Mouse (Mus musculus) forebrain, embryonic 12.5 days (tissue): ENCODE measurements around the gene Paip2b. TPM values are rescaled to one million over a fixed set of nuclear protein-coding genes. Genes with fewer than 3 reads are reported as not detected.
A peak's percentile ranks its signal among the peaks of the same experiment; 100 is the strongest.

Experiments used
- ATAC-seq: fragments of 200-750 bp; cut with Nextera tagmentation; 2 replicates; pipeline ENCODE4 v1.8.0; 2017; ENCODE audit warnings: moderate TSS enrichment; ENCODE audit not compliant: low FRiP score
- H3K27ac ChIP-seq: fragments of 300-500 bp; sonication (generic); 2 replicates; pipeline ENCODE4 v1.5.1; 2016; ENCODE audit warnings: mild to moderate bottlenecking
- H3K27me3 ChIP-seq: fragments of 300-500 bp; sonication (generic); 2 replicates; pipeline ENCODE4 v1.6.1; 2016; ENCODE audit warnings: mild to moderate bottlenecking
- H3K36me3 ChIP-seq: fragments of 300-500 bp; sonication (generic); replicated peaks from 2 replicates; pipeline ENCODE4 v1.6.1; 2016; ENCODE audit warnings: mild to moderate bottlenecking
- H3K4me1 ChIP-seq: fragments of 300-500 bp; sonication (generic); 2 replicates; pipeline ENCODE4 v1.6.1; 2016
- H3K4me2 ChIP-seq: fragments of 300-500 bp; sonication (generic); 2 replicates; pipeline ENCODE4 v1.6.1; 2016; ENCODE audit warnings: mild to moderate bottlenecking, moderate library complexity
- H3K4me3 ChIP-seq: fragments of 300-500 bp; sonication (generic); replicated peaks from 2 replicates; pipeline ENCODE4 v1.5.1; 2016; ENCODE audit warnings: mild to moderate bottlenecking
- H3K9ac ChIP-seq: fragments of 300-500 bp; sonication (generic); 2 replicates; pipeline ENCODE4 v1.6.1; 2016; ENCODE audit warnings: mild to moderate bottlenecking
- H3K9me3 ChIP-seq: fragments of 300-500 bp; sonication (generic); 2 replicates; pipeline ENCODE4 v1.6.1; 2016
- WGBS: fragments of 180-500 bp; shearing (Covaris S2); methylation state at CpG from one replicate; pipeline ENCODE4 v1.1.7; 2016; 5-methylcytosine and 5-hydroxymethylcytosine counted together
- polyA plus RNA-seq: library from polyadenylated mRNA; unstranded; fragments of >200 nt; fragmentation: Nextera tagmentation; extraction: Ambion mirVana; gene quantifications from 2 replicates; pipeline ENCODE4 v1.2.1, GENCODE M21; 2016

The Paip2b gene
- 25.0 and 33.7 TPM in 2 replicates for polyA plus RNA-seq

- Histone ChIP-seq H3K27ac (peak within 1 kb of the TSS; percentile 87), H3K9me3 (no peaks in the 10 kb centered on the region), H3K4me3 (peak within 1 kb of the TSS; percentile 74), H3K4me2 (peak within 1 kb of the TSS; percentile 69), H3K27me3 (no peaks in the 10 kb centered on the region), H3K4me1 (peaks cover 20% of the 10 kb centered on the region), H3K9ac (peak within 1 kb of the TSS; percentile 82), H3K36me3 (peaks cover 6% of the 10 kb centered on the region; the same call in 1 of the 2 replicates)
- ATAC-seq, result peak; percentile 98
- under 1% methylated on average over 37 of the region's 37 CpGs for WGBS
These were observed at the start of gene Paip2b for GRCm38 (mm10) chr6:83831606-83832123. Gene Paip2b (minus strand): TSS chr6:83831741.

- Histone ChIP-seq H3K4me2 (0 out of 2 replicates have a peak overlapping the region, but pooled peaks have one; percentile 4), H3K4me1 (peaks cover 3% of the 10 kb centered on the region; the same call in 1 of the 2 replicates), H3K36me3 (no peaks in the 10 kb centered on the region), H3K27me3 (no peaks in the 10 kb centered on the region), H3K27ac (no peak overlapping the region), H3K9ac (no peak overlapping the region), H3K4me3 (no peak overlapping the region), H3K9me3 (no peaks in the 10 kb centered on the region)
- WGBS, result 3% methylated on average over 4 of the region's 4 CpGs
- ATAC-seq, result no peak
These were observed 48.3 kb upstream of the Paip2b start for GRCm38 (mm10) chr6:83879815-83880214.

- WGBS, result 1% methylated on average over 19 of the region's 19 CpGs
- Histone ChIP-seq H3K4me1 (peaks cover 10% of the 10 kb centered on the region), H3K4me2 (peak overlapping the region; percentile 99), H3K27ac (0 out of 2 replicates have a peak overlapping the region, but pooled peaks have one; percentile 36), H3K36me3 (no peaks in the 10 kb centered on the region), H3K9me3 (no peaks in the 10 kb centered on the region), H3K27me3 (peaks cover 10% of the 10 kb centered on the region), H3K9ac (peak overlapping the region; percentile 64), H3K4me3 (peak overlapping the region; percentile 62)
- ATAC-seq, result peak; percentile 49
These were observed 36.4 kb upstream of the Paip2b start for GRCm38 (mm10) chr6:83867598-83868585.

GRCm38 (mm10) chr6:83866954-83867597 is 35.5 kb upstream of the Paip2b start, which contains the start of gene Zfp638:
Gene Zfp638 (plus strand): TSS chr6:83867109.
- peak within 1 kb of the TSS; percentile 64 for H3K9ac ChIP-seq
- 0 out of 2 replicates have a peak within 1 kb of the TSS, but pooled peaks have one; percentile 36 for H3K27ac ChIP-seq
- H3K27me3 ChIP-seq, result peaks cover 10% of the 10 kb centered on the region
- H3K36me3 ChIP-seq, result no peaks in the 10 kb centered on the region
- peaks cover 10% of the 10 kb centered on the region for H3K4me1 ChIP-seq
- H3K4me2 ChIP-seq, result peak within 1 kb of the TSS; percentile 99
- peak within 1 kb of the TSS; percentile 62 for H3K4me3 ChIP-seq
- peak; percentile 97 for ATAC-seq
- under 1% methylated on average over 50 of the region's 50 CpGs for WGBS
- no peaks in the 10 kb centered on the region for H3K9me3 ChIP-seq

DNA sequence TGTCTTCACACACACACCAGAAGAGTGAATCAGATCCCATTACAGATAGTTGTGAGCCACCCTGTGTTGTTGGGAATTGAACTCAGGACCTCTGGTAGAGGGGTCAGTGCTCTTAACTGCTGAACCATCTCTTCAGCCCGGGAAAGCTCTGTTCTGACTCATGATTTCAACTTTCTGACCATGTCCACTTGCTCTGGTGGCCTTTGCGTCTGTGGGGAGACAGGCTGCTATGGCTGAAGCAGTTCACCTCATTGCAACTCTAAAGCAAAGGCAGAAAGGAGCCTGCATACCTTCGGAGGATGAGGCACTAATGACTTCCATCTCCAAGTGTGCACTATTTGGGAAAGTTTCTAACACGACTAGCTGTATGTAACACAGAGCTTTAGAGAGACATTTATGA is 34.9 kb upstream of the Paip2b start:
- Histone ChIP-seq H3K9ac (no peak overlapping the region), H3K36me3 (no peaks in the 10 kb centered on the region), H3K4me3 (no peak overlapping the region), H3K27ac (no peak overlapping the region), H3K9me3 (no peaks in the 10 kb centered on the region), H3K27me3 (peaks cover 10% of the 10 kb centered on the region), H3K4me1 (peaks cover 10% of the 10 kb centered on the region), H3K4me2 (peak overlapping the region; percentile 99)
- 0 out of 2 replicates have a peak, but pooled peaks have one; percentile 1 for ATAC-seq
- 44% methylated on average over 4 of the region's 4 CpGs for WGBS

- Histone ChIP-seq H3K4me1 (peaks cover 10% of the 10 kb centered on the region), H3K36me3 (no peaks in the 10 kb centered on the region), H3K4me3 (no peak overlapping the region), H3K27ac (no peak overlapping the region), H3K9me3 (no peaks in the 10 kb centered on the region), H3K27me3 (peaks cover 5% of the 10 kb centered on the region; the same call in 1 of the 2 replicates), H3K4me2 (no peak overlapping the region), H3K9ac (no peak overlapping the region)
- 77% methylated on average over 4 of the region's 4 CpGs for WGBS
- no peak for ATAC-seq
These were observed 32.0 kb upstream of the Paip2b start for GRCm38 (mm10) chr6:83863538-83863937.

- ATAC-seq, result no peak
- Histone ChIP-seq H3K27ac (no peak overlapping the region), H3K4me3 (no peak overlapping the region), H3K4me2 (no peak overlapping the region), H3K9ac (no peak overlapping the region), H3K27me3 (no peaks in the 10 kb centered on the region), H3K9me3 (no peaks in the 10 kb centered on the region), H3K4me1 (no peaks in the 10 kb centered on the region), H3K36me3 (no peaks in the 10 kb centered on the region)
- WGBS, result 91% methylated on average over 9 of the region's 9 CpGs
These were observed 28.5 kb upstream of the Paip2b start for GRCm38 (mm10) chr6:83860033-83860432.

DNA sequence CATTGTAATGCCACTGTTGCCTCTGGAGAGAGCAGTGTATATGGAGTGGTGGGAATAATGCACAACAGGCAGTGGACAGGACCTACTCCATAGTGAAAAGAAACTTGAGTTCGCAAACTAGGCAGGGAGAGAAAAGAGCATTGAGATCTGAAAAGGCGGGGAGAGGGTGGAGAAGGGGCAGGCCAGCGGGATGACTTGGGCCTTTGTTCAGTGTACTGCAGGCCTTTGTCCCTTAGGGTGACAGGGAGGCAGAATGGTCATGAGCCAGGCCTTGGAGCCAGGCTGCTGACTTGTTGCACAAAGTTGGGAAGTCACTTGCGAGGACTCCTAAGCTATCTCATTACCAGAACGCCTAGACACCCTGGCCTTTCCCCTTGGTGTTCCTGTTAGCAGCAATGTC is 25.9 kb upstream of the Paip2b start:
- Histone ChIP-seq H3K4me3 (no peak overlapping the region), H3K27ac (no peak overlapping the region), H3K36me3 (no peaks in the 10 kb centered on the region), H3K27me3 (no peaks in the 10 kb centered on the region), H3K4me1 (no peaks in the 10 kb centered on the region), H3K4me2 (no peak overlapping the region), H3K9me3 (no peaks in the 10 kb centered on the region), H3K9ac (no peak overlapping the region)
- 32% methylated on average over 5 of the region's 5 CpGs for WGBS
- ATAC-seq, result no peak

GRCm38 (mm10) chr6:83849446-83849845 is 17.9 kb upstream of the Paip2b start:
- ATAC-seq, result no peak

GRCm38 (mm10) chr6:83846141-83846540 is 14.6 kb upstream of the Paip2b start:
- 84% methylated on average over 2 of the region's 2 CpGs for WGBS
- no peaks in the 10 kb centered on the region for H3K36me3 ChIP-seq
- no peak overlapping the region for H3K27ac ChIP-seq
- H3K9ac ChIP-seq, result no peak overlapping the region
- no peak for ATAC-seq
- no peaks in the 10 kb centered on the region for H3K4me1 ChIP-seq
- H3K4me2 ChIP-seq, result no peak overlapping the region
- no peaks in the 10 kb centered on the region for H3K9me3 ChIP-seq
- H3K4me3 ChIP-seq, result no peak overlapping the region
- H3K27me3 ChIP-seq, result no peaks in the 10 kb centered on the region

More at GRCm38 (mm10) chr6:83849446-83849845, 17.9 kb upstream of the Paip2b start:
- Histone ChIP-seq H3K27ac (no peak overlapping the region), H3K27me3 (no peaks in the 10 kb centered on the region), H3K9me3 (no peaks in the 10 kb centered on the region), H3K9ac (no peak overlapping the region), H3K36me3 (no peaks in the 10 kb centered on the region), H3K4me2 (no peak overlapping the region), H3K4me3 (no peak overlapping the region), H3K4me1 (no peaks in the 10 kb centered on the region)
- WGBS, result 86% methylated on average over 2 of the region's 2 CpGs

DNA sequence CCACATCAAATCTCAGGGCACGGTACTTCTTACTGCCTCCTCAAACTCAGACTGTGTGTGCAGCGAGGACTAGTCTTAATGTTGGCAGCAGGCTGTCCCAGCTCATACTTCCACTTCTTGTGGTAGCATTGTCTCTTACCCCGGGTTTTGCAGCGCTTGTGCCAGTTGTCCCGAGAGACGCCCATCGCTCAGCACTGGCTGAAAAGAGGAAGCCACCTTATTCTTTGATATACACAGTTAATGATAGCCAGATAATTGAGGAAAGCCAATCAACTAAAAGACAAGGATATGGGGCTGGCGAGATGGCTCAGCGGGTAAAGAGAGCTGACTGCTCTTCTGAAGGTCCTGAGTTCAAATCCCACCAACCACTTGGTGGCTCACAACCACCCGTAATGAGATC is 13.4 kb upstream of the Paip2b start:
- no peaks in the 10 kb centered on the region for H3K4me1 ChIP-seq
- H3K4me3 ChIP-seq, result no peak overlapping the region
- no peaks in the 10 kb centered on the region for H3K9me3 ChIP-seq
- no peak overlapping the region for H3K4me2 ChIP-seq
- no peaks in the 10 kb centered on the region for H3K27me3 ChIP-seq
- no peak overlapping the region for H3K9ac ChIP-seq
- 90% methylated on average over 10 of the region's 10 CpGs for WGBS
- ATAC-seq, result no peak
- H3K36me3 ChIP-seq, result no peaks in the 10 kb centered on the region
- no peak overlapping the region for H3K27ac ChIP-seq

DNA sequence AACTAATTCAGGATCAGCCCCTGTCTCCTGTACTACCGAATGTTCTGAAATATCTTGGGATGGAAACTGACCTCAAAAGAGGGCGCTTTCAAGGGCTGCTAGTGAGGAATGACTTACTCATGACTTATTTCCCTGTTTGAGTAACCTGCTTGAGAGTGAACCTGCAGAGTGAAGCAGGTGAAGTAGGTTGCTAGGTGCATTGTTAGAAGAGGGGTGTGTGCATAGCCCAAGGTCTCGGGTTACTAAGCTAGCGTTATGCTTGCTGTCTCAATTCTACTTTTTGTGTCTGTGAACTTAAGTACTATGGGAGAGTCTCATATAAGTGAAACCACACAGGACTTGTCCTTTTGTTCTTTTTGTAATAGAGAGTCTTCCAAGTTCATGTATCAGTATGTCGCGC is 8.5 kb upstream of the Paip2b start:
- no peak overlapping the region for H3K4me3 ChIP-seq
- no peak overlapping the region for H3K27ac ChIP-seq
- H3K36me3 ChIP-seq, result no peaks in the 10 kb centered on the region
- WGBS, result 88% methylated on average over 6 of the region's 6 CpGs
- H3K4me1 ChIP-seq, result no peaks in the 10 kb centered on the region
- H3K9me3 ChIP-seq, result no peaks in the 10 kb centered on the region
- H3K9ac ChIP-seq, result no peak overlapping the region
- no peaks in the 10 kb centered on the region for H3K27me3 ChIP-seq
- no peak for ATAC-seq
- no peak overlapping the region for H3K4me2 ChIP-seq
